Mouse (Mus musculus): ENCODE measurements at regions not wholly inside any gene's neighbourhood (a gene's known extent, or its start where the extent isn't known, plus 50 kb on each side); places are given as distances from the start of the nearest gene placed in this dataset.

GRCm38 (mm10) chr13:36807961-36808360, 73.0 kb upstream of the Nrn1 start:
- DNase-seq (ENCODE audit: extremely low spot score): no peak

DNA sequence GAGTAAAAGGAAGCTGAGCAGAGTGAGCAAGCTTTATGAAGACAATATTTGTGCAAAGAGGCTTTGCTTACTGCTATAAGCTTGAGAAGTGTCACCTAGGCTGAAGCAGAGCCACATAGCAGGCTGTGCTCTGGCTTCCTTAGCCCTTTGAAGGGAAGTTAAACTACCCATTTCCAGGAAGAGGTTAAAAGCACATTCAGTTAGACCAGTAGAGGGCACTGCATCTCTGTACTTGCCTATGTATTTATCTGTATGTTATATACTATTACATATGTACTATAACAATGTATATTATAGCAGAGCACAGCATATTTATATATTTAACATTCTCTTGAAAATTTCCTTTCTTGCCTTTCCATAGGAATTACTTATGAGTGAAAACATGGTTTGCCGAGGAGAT, 54.4 kb upstream of the Nrn1 start:
- peak; percentile 21 for DNase-seq (ENCODE audit: extremely low spot score)

All from embryo, embryonic 9.5 days (tissue).